Mouse (Mus musculus) ES-Bruce4 (cell line): ENCODE data around the gene Ccdc169.

Experiments used
- CTCF ChIP-seq: IDR thresholded peaks from one replicate; pipeline ENCODE4 v1.8.1; 2011; ENCODE audit warnings: low read depth, low read length
- EP300 ChIP-seq: IDR thresholded peaks from 2 replicates; pipeline ENCODE4 v1.6.1; 2011; ENCODE audit warnings: low read depth, low read length; ENCODE audit not compliant: insufficient read depth
- POLR2A ChIP-seq: IDR thresholded peaks from one replicate; pipeline ENCODE4 v1.8.1; 2011; ENCODE audit warnings: low read length; ENCODE audit not compliant: insufficient read depth

DNA sequence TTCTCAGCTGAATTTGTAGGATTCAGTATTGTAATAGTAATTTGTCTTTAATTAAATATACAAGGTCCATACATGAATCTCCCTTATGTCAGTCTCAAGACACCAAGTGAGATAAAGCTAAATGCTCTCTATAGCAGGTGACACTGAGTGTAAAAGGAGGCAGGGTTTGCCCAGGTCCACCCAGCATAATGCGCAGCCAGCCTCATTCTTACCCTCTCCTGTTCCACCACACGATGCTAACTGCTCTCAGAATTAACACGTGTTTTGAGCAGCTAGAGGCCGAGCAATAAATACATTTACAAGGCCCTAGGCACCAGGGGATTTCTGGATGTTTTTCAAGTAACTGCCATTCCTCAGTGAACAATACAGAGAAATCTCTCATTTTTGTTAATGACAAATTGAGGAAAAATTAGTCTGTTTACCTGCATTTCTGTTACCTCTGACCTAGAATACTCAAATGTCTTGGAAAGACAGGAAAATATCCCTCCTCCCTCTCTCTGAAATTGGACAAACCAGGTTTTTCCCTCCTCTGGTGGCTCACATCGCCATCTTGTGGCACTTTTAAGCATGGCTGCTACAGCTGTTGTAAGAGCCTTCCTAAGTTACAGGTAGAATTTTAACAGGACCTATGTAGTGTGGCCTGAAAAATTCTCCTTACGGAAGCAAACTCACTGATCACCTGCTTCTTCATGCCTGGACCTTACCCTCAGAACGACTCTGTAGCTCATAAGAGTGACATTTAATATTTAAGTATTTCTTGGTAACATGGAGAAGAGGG is 14.7 kb downstream of the Ccdc169 start:
- TF ChIP-seq CTCF (no peak), POLR2A (no peak), EP300 (no peak)
